Mouse (Mus musculus) thymus, adult 2 months (tissue): ENCODE measurements around the gene Slc38a10. TPM values are rescaled to one million over a fixed set of nuclear protein-coding genes. Genes with fewer than 3 reads are reported as not detected.

Experiments
- DNase-seq: peaks from one replicate; pipeline ENCODE4 v3.0.0; 2021
- H3K27ac ChIP-seq: fragments of 200-500 bp; 2 replicates; pipeline ENCODE4 v1.5.1; 2012; ENCODE audit warnings: low read length, control low read depth; ENCODE audit not compliant: control insufficient read depth, insufficient read depth
- H3K27me3 ChIP-seq: fragments of 200-500 bp; 2 replicates; pipeline ENCODE4 v1.6.1; 2012; ENCODE audit warnings: mild to moderate bottlenecking, low read length, moderate library complexity, mixed read lengths; ENCODE audit not compliant: control insufficient read depth, insufficient read depth
- H3K36me3 ChIP-seq: fragments of 200-500 bp; 2 replicates; pipeline ENCODE4 v1.6.1; 2012; ENCODE audit warnings: mild to moderate bottlenecking, low read length, moderate library complexity; ENCODE audit not compliant: control insufficient read depth, insufficient read depth
- H3K4me1 ChIP-seq: fragments of 200-500 bp; replicated peaks from 2 replicates; pipeline ENCODE4 v1.6.1; 2012; ENCODE audit warnings: low read length; ENCODE audit not compliant: control insufficient read depth, insufficient read depth
- H3K4me3 ChIP-seq: fragments of 200-500 bp; 2 replicates; pipeline ENCODE4 v1.5.1; 2012; ENCODE audit warnings: mild to moderate bottlenecking, low read length, control low read depth, moderate library complexity; ENCODE audit not compliant: control insufficient read depth, insufficient read depth
- CTCF ChIP-seq: fragments of 200-500 bp; IDR thresholded peaks from 2 replicates; pipeline ENCODE4 v1.5.1; 2012; ENCODE audit warnings: mild to moderate bottlenecking, control low read depth, low read length, moderate library complexity, borderline replicate concordance; ENCODE audit not compliant: control insufficient read depth, poor library complexity, insufficient read depth; ENCODE audit errors: extremely low read depth
- POLR2A ChIP-seq: fragments of 200-500 bp; IDR thresholded peaks from 2 replicates; pipeline ENCODE4 v1.6.1; 2012; ENCODE audit warnings: mild to moderate bottlenecking, low read length, control low read depth, moderate library complexity; ENCODE audit not compliant: control insufficient read depth, poor library complexity, insufficient read depth; ENCODE audit errors: extremely low read depth
- WGBS: fragments of 180-500 bp; shearing (Covaris S2); methylation state at CpG from one replicate; pipeline ENCODE4 v1.1.7; 2018; 5-methylcytosine and 5-hydroxymethylcytosine counted together
- polyA plus RNA-seq: library from polyadenylated mRNA; depleted of rRNA; stranded (reverse); fragments of >200 nt; gene quantifications from 2 replicates; pipeline ENCODE4 v1.2.3, GENCODE M21; 2012

Slc38a10 gene
- polyA plus RNA-seq, 1 experiment: 167 TPM

GRCm38 (mm10) chr11:120179374-120179773 lies 28.2 kb upstream of the Slc38a10 start:
- WGBS: 38% methylated on average over 4 of the region's 4 CpGs
- no peaks in the 10 kb centered on the region for H3K36me3 ChIP-seq
- no peak overlapping the region for H3K4me3 ChIP-seq
- no peaks in the 10 kb centered on the region for H3K27me3 ChIP-seq
- DNase-seq: no peak
- no peaks in the 10 kb centered on the region for H3K4me1 ChIP-seq
- TF ChIP-seq CTCF: no peak
- no peak for TF ChIP-seq POLR2A
- H3K27ac ChIP-seq: no peak overlapping the region

GRCm38 (mm10) chr11:120175948-120176347 lies 24.8 kb upstream of the Slc38a10 start:
- no peaks in the 10 kb centered on the region for H3K27me3 ChIP-seq
- TF ChIP-seq POLR2A (no peak), CTCF (no peak)
- 91% methylated on average over 4 of the region's 4 CpGs for WGBS
- H3K36me3 ChIP-seq: no peaks in the 10 kb centered on the region
- H3K4me1 ChIP-seq: no peaks in the 10 kb centered on the region
- no peak for DNase-seq
- no peak overlapping the region for H3K4me3 ChIP-seq
- no peak overlapping the region for H3K27ac ChIP-seq

- no peaks in the 10 kb centered on the region for H3K36me3 ChIP-seq
- TF ChIP-seq CTCF: no peak
- WGBS: 97% methylated on average over 14 of the region's 14 CpGs
- no peak overlapping the region for H3K4me3 ChIP-seq
- no peaks in the 10 kb centered on the region for H3K27me3 ChIP-seq
- H3K27ac ChIP-seq: no peak overlapping the region
- peaks cover 9% of the 10 kb centered on the region for H3K4me1 ChIP-seq
- no peak for DNase-seq
Measured at GRCm38 (mm10) chr11:120173213-120173612, 22.1 kb upstream of the Slc38a10 start.

- no peak for TF ChIP-seq CTCF
- TF ChIP-seq POLR2A: no peak
- WGBS: 58% methylated on average over 8 of the region's 8 CpGs
- H3K36me3 ChIP-seq: no peaks in the 10 kb centered on the region
Measured at GRCm38 (mm10) chr11:120171168-120171567, 20.0 kb upstream of the Slc38a10 start.

GRCm38 (mm10) chr11:120169208-120169992 lies 18.3 kb upstream of the Slc38a10 start:
- TF ChIP-seq POLR2A (no peak), CTCF (peak; percentile 77)
- Histone ChIP-seq H3K27ac (no peak overlapping the region), H3K36me3 (no peaks in the 10 kb centered on the region), H3K4me1 (peaks cover 10% of the 10 kb centered on the region), H3K4me3 (no peak overlapping the region), H3K27me3 (no peaks in the 10 kb centered on the region)
- WGBS: 54% methylated on average over 21 of the region's 21 CpGs
- peak; percentile 68 for DNase-seq

More at GRCm38 (mm10) chr11:120171168-120171567, 20.0 kb upstream of the Slc38a10 start:
- Histone ChIP-seq H3K4me1 (peaks cover 9% of the 10 kb centered on the region), H3K27ac (no peak overlapping the region), H3K27me3 (no peaks in the 10 kb centered on the region), H3K4me3 (no peak overlapping the region)
- no peak for DNase-seq

- TF ChIP-seq POLR2A: no peak
- 92% methylated on average over 8 of the region's 8 CpGs for WGBS
- Histone ChIP-seq H3K36me3 (no peaks in the 10 kb centered on the region), H3K4me1 (peaks cover 14% of the 10 kb centered on the region), H3K27me3 (no peaks in the 10 kb centered on the region), H3K27ac (no peak overlapping the region), H3K4me3 (no peak overlapping the region)
- no peak for DNase-seq
Measured at GRCm38 (mm10) chr11:120168516-120168915, 17.4 kb upstream of the Slc38a10 start.

GRCm38 (mm10) chr11:120167921-120168356 lies 16.8 kb upstream of the Slc38a10 start:
- no peaks in the 10 kb centered on the region for H3K27me3 ChIP-seq
- DNase-seq: no peak
- peaks cover 14% of the 10 kb centered on the region for H3K4me1 ChIP-seq
- no peak overlapping the region for H3K27ac ChIP-seq
- H3K36me3 ChIP-seq: no peaks in the 10 kb centered on the region
- H3K4me3 ChIP-seq: no peak overlapping the region
- TF ChIP-seq POLR2A: no peak
- no peak for TF ChIP-seq CTCF
- 94% methylated on average over 12 of the region's 12 CpGs for WGBS
